Mouse (Mus musculus): ENCODE measurements around the gene Ncf2. TPM values are rescaled to one million over a fixed set of nuclear protein-coding genes. Genes with fewer than 3 reads are reported as not detected.

The Ncf2 gene
- total RNA-seq (2014; rRNA removed) (2.3 and 4.1 TPM in 2 replicates), polyA plus RNA-seq (2015; fragmentation: Nextera tagmentation; extraction: Ambion mirVana) (1.9 and 2.0 TPM in 2 replicates)

GRCm38 (mm10) chr1:152799897-152800296 is at the start of gene Ncf2:
TSS of gene Ncf2 (plus strand) at chr1:152800194.
- no peak for DNase-seq
- 13% methylated on average over 2 of the region's 2 CpGs for WGBS
- no peak for TF ChIP-seq CTCF (IDR thresholded peaks at IDR 0.05; ENCODE audit: low read depth)
- no peaks in the 10 kb centered on the region for H3K36me3 ChIP-seq (ENCODE audit: insufficient read depth)
- peak; percentile 76 for ATAC-seq
- no peaks in the 10 kb centered on the region for H3K9me3 ChIP-seq (ENCODE audit: low read length)
- H3K4me3 ChIP-seq (ENCODE audit: low read depth, low read length) = no peak within 1 kb of the TSS
- H3K27me3 ChIP-seq (ENCODE audit: insufficient read depth, low read length) = no peaks in the 10 kb centered on the region
- no peak within 1 kb of the TSS for H3K27ac ChIP-seq (ENCODE audit: low read depth, low read length)
- H3K4me1 ChIP-seq (ENCODE audit: insufficient read depth) = no peaks in the 10 kb centered on the region
- no peak within 1 kb of the TSS for H3K9ac ChIP-seq
- no peak within 1 kb of the TSS for H3K4me2 ChIP-seq (ENCODE audit: low read depth)

- no peaks in the 10 kb centered on the region for H3K27me3 ChIP-seq (ENCODE audit: insufficient read depth, low read length)
- H3K9ac ChIP-seq = peak within 1 kb of the TSS; percentile 18; the same call in 1 of the 2 replicates
- H3K4me3 ChIP-seq (ENCODE audit: low read depth, low read length) = no peak within 1 kb of the TSS
- peak; percentile 90 for ATAC-seq
- no peaks in the 10 kb centered on the region for H3K36me3 ChIP-seq (ENCODE audit: insufficient read depth)
- H3K27ac ChIP-seq (ENCODE audit: low read depth, low read length) = peak within 1 kb of the TSS; percentile 80
- TF ChIP-seq CTCF (IDR thresholded peaks at IDR 0.05; ENCODE audit: low read depth) = no peak
- peak; percentile 86 for DNase-seq
- peak within 1 kb of the TSS; percentile 23 for H3K4me2 ChIP-seq (ENCODE audit: low read depth)
- no peaks in the 10 kb centered on the region for H3K9me3 ChIP-seq (ENCODE audit: low read length)
- WGBS = 22% methylated on average over 13 of the region's 13 CpGs
- peaks cover 10% of the 10 kb centered on the region; the same call in 1 of the 2 replicates for H3K4me1 ChIP-seq (ENCODE audit: insufficient read depth)
Observed at GRCm38 (mm10) chr1:152750312-152750965, 49.6 kb upstream of the Ncf2 start, which contains the start of gene Apobec4. TSS of gene Apobec4 (plus strand) at chr1:152750551.

- no peaks in the 10 kb centered on the region for H3K4me1 ChIP-seq (ENCODE audit: insufficient read depth)
- ATAC-seq (no peak), DNase-seq (no peak)
- no peak overlapping the region for H3K9ac ChIP-seq
- no peaks in the 10 kb centered on the region for H3K9me3 ChIP-seq (ENCODE audit: low read length)
- TF ChIP-seq CTCF (IDR thresholded peaks at IDR 0.05; ENCODE audit: low read depth) = no peak
- no peaks in the 10 kb centered on the region for H3K27me3 ChIP-seq (ENCODE audit: insufficient read depth, low read length)
- no peak overlapping the region for H3K4me2 ChIP-seq (ENCODE audit: low read depth)
- WGBS = 73% methylated on average over 2 of the region's 2 CpGs
- H3K27ac ChIP-seq (ENCODE audit: low read depth, low read length) = no peak overlapping the region
- H3K36me3 ChIP-seq (ENCODE audit: insufficient read depth) = no peaks in the 10 kb centered on the region
- H3K4me3 ChIP-seq (ENCODE audit: low read depth, low read length) = no peak overlapping the region
Observed at GRCm38 (mm10) chr1:152761791-152762190, 38.2 kb upstream of the Ncf2 start.

GRCm38 (mm10) chr1:152766032-152766772 is 33.8 kb upstream of the Ncf2 start, which contains the start of the genes Rgl1 and Arpc5:
TSS of gene Rgl1 (minus strand) at chr1:152766351.
TSS of gene Arpc5 (plus strand) at chr1:152766542.
- H3K36me3 ChIP-seq (ENCODE audit: insufficient read depth) = peaks cover 12% of the 10 kb centered on the region
- H3K4me2 ChIP-seq (ENCODE audit: low read depth) = peak within 1 kb of the TSS; percentile 88
- peak within 1 kb of the TSS; percentile 91 for H3K27ac ChIP-seq (ENCODE audit: low read depth, low read length)
- no peaks in the 10 kb centered on the region for H3K27me3 ChIP-seq (ENCODE audit: insufficient read depth, low read length)
- under 1% methylated on average over 81 of the region's 86 CpGs for WGBS
- H3K9me3 ChIP-seq (ENCODE audit: low read length) = no peaks in the 10 kb centered on the region
- H3K4me1 ChIP-seq (ENCODE audit: insufficient read depth) = no peaks in the 10 kb centered on the region
- peak; percentile 97 for ATAC-seq
- peak within 1 kb of the TSS; percentile 63 for H3K4me3 ChIP-seq (ENCODE audit: low read depth, low read length)
- peak within 1 kb of the TSS; percentile 93 for H3K9ac ChIP-seq
- peak; percentile 11; the same call in 1 of the 2 replicates for TF ChIP-seq CTCF (IDR thresholded peaks at IDR 0.05; ENCODE audit: low read depth)
- DNase-seq = peak; percentile 99

- Histone ChIP-seq H3K36me3 (ENCODE audit: insufficient read depth) (peaks cover 16% of the 10 kb centered on the region), H3K9ac (peak overlapping the region; percentile 93), H3K4me2 (ENCODE audit: low read depth) (peak overlapping the region; percentile 42), H3K27me3 (ENCODE audit: insufficient read depth, low read length) (no peaks in the 10 kb centered on the region), H3K4me1 (ENCODE audit: insufficient read depth) (no peaks in the 10 kb centered on the region), H3K9me3 (ENCODE audit: low read length) (no peaks in the 10 kb centered on the region), H3K27ac (ENCODE audit: low read depth, low read length) (peak overlapping the region; percentile 91), H3K4me3 (ENCODE audit: low read depth, low read length) (peak overlapping the region; percentile 63)
- ATAC-seq (peak; percentile 36), DNase-seq (peak; percentile 60)
- TF ChIP-seq CTCF (IDR thresholded peaks at IDR 0.05; ENCODE audit: low read depth) = no peak
- WGBS = 2% methylated on average over 60 of the region's 60 CpGs
Observed at GRCm38 (mm10) chr1:152766804-152767748, 32.9 kb upstream of the Ncf2 start.

GRCm38 (mm10) chr1:152767749-152768488 is 32.1 kb upstream of the Ncf2 start:
- H3K9me3 ChIP-seq (ENCODE audit: low read length) = no peaks in the 10 kb centered on the region
- H3K27me3 ChIP-seq (ENCODE audit: insufficient read depth, low read length) = no peaks in the 10 kb centered on the region
- H3K9ac ChIP-seq = peak overlapping the region; percentile 93; the same call in 1 of the 2 replicates
- peak overlapping the region; percentile 42 for H3K4me2 ChIP-seq (ENCODE audit: low read depth)
- ATAC-seq (peak; percentile 32; the same call in 1 of the 2 replicates), DNase-seq (peak; percentile 89)
- 2% methylated on average over 5 of the region's 5 CpGs for whole genome bisulfite sequencing
- H3K4me1 ChIP-seq (ENCODE audit: insufficient read depth) = no peaks in the 10 kb centered on the region
- H3K36me3 ChIP-seq (ENCODE audit: insufficient read depth) = peaks cover 24% of the 10 kb centered on the region
- no peak overlapping the region for H3K27ac ChIP-seq (ENCODE audit: low read depth, low read length)
- peak overlapping the region; percentile 63 for H3K4me3 ChIP-seq (ENCODE audit: low read depth, low read length)
- peak; percentile 77 for TF ChIP-seq CTCF (IDR thresholded peaks at IDR 0.05; ENCODE audit: low read depth)
